Comparison of ENCODE assay signal across 8 mouse cellular contexts in genomic region chr7:141466607-141467148, GRCm38 (mm10). TPM values are rescaled to one million over a fixed set of nuclear protein-coding genes. Genes with fewer than 3 reads are reported as not detected.
DNase-seq lines count a peak whose midpoint lies in the region; ATAC-seq and TF ChIP-seq lines count a peak whose summit lies in the region.

No protein-coding gene starts in this region.

- peaks cover 28% of the 10 kb centered on the region for H3K4me1 ChIP-seq in cerebellum, adult 2 months (ENCODE audit: control insufficient read depth, insufficient read depth, low read length)
- peaks cover 28% of the 10 kb centered on the region for H3K4me1 ChIP-seq in thymus, adult 2 months (replicated peaks; ENCODE audit: control insufficient read depth, insufficient read depth, low read length)
- H3K4me1 ChIP-seq in liver, embryonic 12.5 days, result peaks cover 74% of the 10 kb centered on the region

- no peak overlapping the region for H3K27ac ChIP-seq in cerebellum, adult 2 months (ENCODE audit: insufficient read depth, low read length)
- H3K27ac ChIP-seq in thymus, adult 2 months (ENCODE audit: control insufficient read depth, insufficient read depth, low read length), result no peak overlapping the region
- H3K27ac ChIP-seq in liver, embryonic 12.5 days, result peak overlapping the region; percentile 83

- no peak for ATAC-seq in liver, embryonic 12.5 days

- 39% methylated on average over 10 of the region's 10 CpGs for WGBS in cerebellum, adult 2 months
- WGBS in thymus, adult 2 months, result 72% methylated on average over 10 of the region's 10 CpGs
- 55% methylated on average over 10 of the region's 10 CpGs for WGBS in liver, embryonic 12.5 days (ENCODE audit: insufficient replicate concordance)

- no peak for TF ChIP-seq CTCF in cerebellum, adult 2 months (IDR thresholded peaks at IDR 0.05; ENCODE audit: borderline replicate concordance, insufficient read depth, low read depth, low read length)
- TF ChIP-seq CTCF in thymus, adult 2 months (IDR thresholded peaks at IDR 0.05; ENCODE audit: borderline replicate concordance, control insufficient read depth, extremely low read depth, insufficient read depth, low read length, poor library complexity), result no peak

- no peak for TF ChIP-seq POLR2A in cerebellum, adult 2 months (IDR thresholded peaks at IDR 0.05; ENCODE audit: borderline replicate concordance, insufficient read depth, low read length)
- TF ChIP-seq POLR2A in thymus, adult 2 months (IDR thresholded peaks at IDR 0.05; ENCODE audit: control insufficient read depth, extremely low read depth, insufficient read depth, low read length, poor library complexity), result no peak

- no peaks in the 10 kb centered on the region for H3K27me3 ChIP-seq in cerebellum, adult 2 months (ENCODE audit: control insufficient read depth, insufficient read depth, low read length)
- peaks cover 2% of the 10 kb centered on the region; the same call in 1 of the 2 replicates for H3K27me3 ChIP-seq in thymus, adult 2 months (ENCODE audit: control insufficient read depth, insufficient read depth, low read length)
- H3K27me3 ChIP-seq in liver, embryonic 12.5 days (replicated peaks), result peaks cover 51% of the 10 kb centered on the region

- peak overlapping the region; percentile 82 for H3K9ac ChIP-seq in liver, embryonic 12.5 days

- 0 out of 2 replicates have a peak, but pooled peaks cover 3% of the 10 kb centered on the region for H3K36me3 ChIP-seq in thymus, adult 2 months (ENCODE audit: control insufficient read depth, insufficient read depth, low read length)
- peaks cover 25% of the 10 kb centered on the region for H3K36me3 ChIP-seq in liver, embryonic 12.5 days

- peak overlapping the region; percentile 88 for H3K4me3 ChIP-seq in cerebellum, adult 2 months (replicated peaks; ENCODE audit: insufficient read depth, low read depth, low read length)
- peak overlapping the region; percentile 99; the same call in 1 of the 2 replicates for H3K4me3 ChIP-seq in thymus, adult 2 months (ENCODE audit: control insufficient read depth, insufficient read depth, low read length)
- H3K4me3 ChIP-seq in liver, embryonic 12.5 days, result peak overlapping the region; percentile 82

- no peaks in the 10 kb centered on the region for H3K9me3 ChIP-seq in liver, embryonic 12.5 days (replicated peaks)

- peak overlapping the region; percentile 95 for H3K4me2 ChIP-seq in liver, embryonic 12.5 days

- DNase-seq in cerebellum, adult 2 months, result no peak
- no peak for DNase-seq in cerebellum, adult 8-10 months
- DNase-seq in thymus, adult 2 months, result no peak
- no peak for DNase-seq in thymus, postnatal 25 days
- no peak for DNase-seq in right cerebral cortex, postnatal 4 days
- DNase-seq in thymus, postnatal 10 days (ENCODE audit: low spot score in 2 of 2), result no peak
- DNase-seq in layer of hippocampus, adult 9-11 months, result no peak

RNA-seq across cellular contexts. Expression of gene Cd151, which starts 0.5 kb away (rescaled TPM):
- 68.7 and 73.9 TPM in 2 replicates for polyA plus RNA-seq in cerebellum, adult 2 months (2012; rRNA removed)
- 132 and 186 TPM in 2 replicates for polyA plus RNA-seq in thymus, adult 2 months (2012; rRNA removed)
- 5.7 and 6.2 TPM in 2 replicates for polyA plus RNA-seq in liver, embryonic 12.5 days (2016; fragmentation: Nextera tagmentation; extraction: Ambion mirVana)

RNA-seq across cellular contexts. Expression of gene Cracr2b, which starts 5.8 kb away (rescaled TPM):
- 8.3 and 10.1 TPM in 2 replicates for polyA plus RNA-seq in cerebellum, adult 2 months (2012; rRNA removed)
- 10.0 and 14.9 TPM in 2 replicates for polyA plus RNA-seq in thymus, adult 2 months (2012; rRNA removed)
- 3.7 and 5.8 TPM in 2 replicates for polyA plus RNA-seq in liver, embryonic 12.5 days (2016; fragmentation: Nextera tagmentation; extraction: Ambion mirVana)

RNA-seq across cellular contexts. Expression of gene Polr2l, which starts 8.3 kb away (rescaled TPM):
- polyA plus RNA-seq in cerebellum, adult 2 months (2012; rRNA removed), result 58.9 and 62.3 TPM in 2 replicates
- polyA plus RNA-seq in thymus, adult 2 months (2012; rRNA removed), result 31.1 and 39.3 TPM in 2 replicates
- 74.6 and 76.1 TPM in 2 replicates for polyA plus RNA-seq in liver, embryonic 12.5 days (2016; fragmentation: Nextera tagmentation; extraction: Ambion mirVana)

RNA-seq across cellular contexts. Expression of gene Tspan4, which starts 8.4 kb away (rescaled TPM):
- 140 and 162 TPM in 2 replicates for polyA plus RNA-seq in cerebellum, adult 2 months (2012; rRNA removed)
- 36.9 and 45.1 TPM in 2 replicates for polyA plus RNA-seq in thymus, adult 2 months (2012; rRNA removed)
- polyA plus RNA-seq in liver, embryonic 12.5 days (2016; fragmentation: Nextera tagmentation; extraction: Ambion mirVana), result 56.1 and 60.9 TPM in 2 replicates

RNA-seq across cellular contexts. Expression of gene Pnpla2, which starts 11.7 kb away (rescaled TPM):
- polyA plus RNA-seq in cerebellum, adult 2 months (2012; rRNA removed), result 46.8 and 51.3 TPM in 2 replicates
- polyA plus RNA-seq in thymus, adult 2 months (2012; rRNA removed), result 256 and 296 TPM in 2 replicates
- 16.6 and 17.8 TPM in 2 replicates for polyA plus RNA-seq in liver, embryonic 12.5 days (2016; fragmentation: Nextera tagmentation; extraction: Ambion mirVana)
